Mouse (Mus musculus) hindbrain, embryonic 14.5 days (tissue): ENCODE measurements at regions not wholly inside any gene's neighbourhood (a gene's known extent, or its start where the extent isn't known, plus 50 kb on each side); places are given as distances from the start of the nearest gene placed in this dataset.

ENCODE experiments used
- ATAC-seq: fragments of 200-750 bp; cut with Nextera tagmentation; 2 replicates; pipeline ENCODE4 v1.8.0; 2017; ENCODE audit warnings: moderate number of reproducible peaks, mild to moderate bottlenecking, moderate TSS enrichment, moderate library complexity; ENCODE audit not compliant: low FRiP score
- DNase-seq: peaks from one replicate; pipeline ENCODE4 v3.0.0-alpha.2; 2015; ENCODE audit warnings: low spot score
- H3K27ac ChIP-seq: fragments of 300-500 bp; sonication (generic); 2 replicates; pipeline ENCODE4 v1.5.1; 2014; ENCODE audit warnings: mild to moderate bottlenecking, moderate library complexity
- H3K27me3 ChIP-seq: fragments of 300-500 bp; sonication (generic); 2 replicates; pipeline ENCODE4 v1.6.1; 2014; ENCODE audit warnings: mild to moderate bottlenecking, low read length, mixed read lengths; ENCODE audit not compliant: control insufficient read depth, insufficient read depth
- H3K36me3 ChIP-seq: fragments of 300-500 bp; sonication (generic); replicated peaks from 2 replicates; pipeline ENCODE4 v1.6.1; 2014; ENCODE audit not compliant: control insufficient read depth, insufficient read depth
- H3K4me1 ChIP-seq: fragments of 300-500 bp; sonication (generic); replicated peaks from 2 replicates; pipeline ENCODE4 v1.6.1; 2014; ENCODE audit warnings: antibody characterized with exemption, low read length, mixed read lengths; ENCODE audit not compliant: control insufficient read depth, insufficient read depth
- H3K4me2 ChIP-seq: fragments of 300-500 bp; sonication (generic); replicated peaks from 2 replicates; pipeline ENCODE4 v1.6.1; 2014; ENCODE audit warnings: mild to moderate bottlenecking, moderate library complexity
- H3K4me3 ChIP-seq: fragments of 300-500 bp; sonication (generic); replicated peaks from 2 replicates; pipeline ENCODE4 v1.5.1; 2014; ENCODE audit warnings: mild to moderate bottlenecking, low read length
- H3K9ac ChIP-seq: fragments of 300-500 bp; sonication (generic); 2 replicates; pipeline ENCODE4 v1.6.1; 2014
- H3K9me3 ChIP-seq: fragments of 300-500 bp; sonication (generic); 2 replicates; pipeline ENCODE4 v1.6.1; 2016; ENCODE audit warnings: low read length; ENCODE audit not compliant: control insufficient read depth
- WGBS: fragments of 180-500 bp; shearing (Covaris S2); extraction: QIAGEN DNeasy Blood & Tissue Kit; methylation state at CpG from one replicate; pipeline ENCODE4 v1.1.7; 2014; 5-methylcytosine and 5-hydroxymethylcytosine counted together

GRCm38 (mm10) chr12:106157827-106158226, 147.8 kb downstream of the Vrk1 start:
- no peak overlapping the region for H3K9ac ChIP-seq
- no peaks in the 10 kb centered on the region for H3K36me3 ChIP-seq
- no peaks in the 10 kb centered on the region for H3K9me3 ChIP-seq
- H3K4me2 ChIP-seq: no peak overlapping the region
- H3K4me1 ChIP-seq: no peaks in the 10 kb centered on the region
- DNase-seq (no peak), ATAC-seq (no peak)
- WGBS: 79% methylated on average over 4 of the region's 4 CpGs
- no peak overlapping the region for H3K27ac ChIP-seq
- H3K27me3 ChIP-seq: no peaks in the 10 kb centered on the region
- no peak overlapping the region for H3K4me3 ChIP-seq

- H3K36me3 ChIP-seq: no peaks in the 10 kb centered on the region
- no peak for ATAC-seq
- H3K27me3 ChIP-seq: no peaks in the 10 kb centered on the region
- no peaks in the 10 kb centered on the region for H3K9me3 ChIP-seq
- no peak overlapping the region for H3K4me2 ChIP-seq
- DNase-seq: no peak
- no peak overlapping the region for H3K4me3 ChIP-seq
- H3K4me1 ChIP-seq: no peaks in the 10 kb centered on the region
- WGBS: 94% methylated on average over 14 of the region's 14 CpGs
- H3K9ac ChIP-seq: no peak overlapping the region
- no peak overlapping the region for H3K27ac ChIP-seq
Measured at GRCm38 (mm10) chr12:106158620-106159019, 148.6 kb downstream of the Vrk1 start.

GRCm38 (mm10) chr12:106171301-106171700, 161.3 kb downstream of the Vrk1 start:
- no peak for DNase-seq
- WGBS: 68% methylated on average over 5 of the region's 5 CpGs
- Histone ChIP-seq H3K36me3 (no peaks in the 10 kb centered on the region), H3K9ac (no peak overlapping the region), H3K4me3 (no peak overlapping the region), H3K27ac (no peak overlapping the region), H3K27me3 (no peaks in the 10 kb centered on the region), H3K9me3 (no peaks in the 10 kb centered on the region), H3K4me1 (peaks cover 24% of the 10 kb centered on the region), H3K4me2 (no peak overlapping the region)
- ATAC-seq: no peak

- H3K9ac ChIP-seq: no peak overlapping the region
- no peaks in the 10 kb centered on the region for H3K27me3 ChIP-seq
- no peaks in the 10 kb centered on the region for H3K36me3 ChIP-seq
- DNase-seq: no peak
- no peak for ATAC-seq
- no peak overlapping the region for H3K27ac ChIP-seq
- 14% methylated on average over 8 of the region's 8 CpGs for whole genome bisulfite sequencing
- no peaks in the 10 kb centered on the region for H3K9me3 ChIP-seq
- H3K4me2 ChIP-seq: peak overlapping the region; percentile 87
- H3K4me1 ChIP-seq: peaks cover 24% of the 10 kb centered on the region
- H3K4me3 ChIP-seq: no peak overlapping the region
Measured at GRCm38 (mm10) chr12:106173211-106173610, 163.2 kb downstream of the Vrk1 start.

- no peaks in the 10 kb centered on the region for H3K27me3 ChIP-seq
- peak overlapping the region; percentile 88 for H3K27ac ChIP-seq
- DNase-seq (peak; percentile 47), ATAC-seq (peak; percentile 26; the same call in 1 of the 2 replicates)
- H3K36me3 ChIP-seq: no peaks in the 10 kb centered on the region
- H3K9ac ChIP-seq: peak overlapping the region; percentile 64
- no peaks in the 10 kb centered on the region for H3K9me3 ChIP-seq
- H3K4me3 ChIP-seq: peak overlapping the region; percentile 37
- H3K4me2 ChIP-seq: peak overlapping the region; percentile 87
- WGBS: under 1% methylated on average over 39 of the region's 39 CpGs
- peaks cover 24% of the 10 kb centered on the region for H3K4me1 ChIP-seq
Measured at GRCm38 (mm10) chr12:106174070-106174980, 164.3 kb downstream of the Vrk1 start.

GRCm38 (mm10) chr12:106174981-106175700, 165.1 kb downstream of the Vrk1 start:
- Histone ChIP-seq H3K4me1 (peaks cover 24% of the 10 kb centered on the region), H3K9ac (peak overlapping the region; percentile 64), H3K27ac (peak overlapping the region; percentile 88), H3K9me3 (no peaks in the 10 kb centered on the region), H3K36me3 (no peaks in the 10 kb centered on the region), H3K4me3 (peak overlapping the region; percentile 37), H3K27me3 (no peaks in the 10 kb centered on the region), H3K4me2 (peak overlapping the region; percentile 87)
- 0 out of 2 replicates have a peak, but pooled peaks have one; percentile 45 for ATAC-seq
- 1% methylated on average over 27 of the region's 27 CpGs for WGBS
- peak; percentile 70 for DNase-seq

- no peak overlapping the region for H3K9ac ChIP-seq
- no peaks in the 10 kb centered on the region for H3K36me3 ChIP-seq
- H3K27ac ChIP-seq: no peak overlapping the region
- H3K4me3 ChIP-seq: no peak overlapping the region
- no peaks in the 10 kb centered on the region for H3K27me3 ChIP-seq
- ATAC-seq (no peak), DNase-seq (no peak)
- 60% methylated on average over 4 of the region's 4 CpGs for WGBS
- H3K4me1 ChIP-seq: peaks cover 24% of the 10 kb centered on the region
- H3K9me3 ChIP-seq: no peaks in the 10 kb centered on the region
- no peak overlapping the region for H3K4me2 ChIP-seq
Measured at GRCm38 (mm10) chr12:106177302-106177701, 167.3 kb downstream of the Vrk1 start.

- Histone ChIP-seq H3K4me2 (no peak overlapping the region), H3K4me1 (peaks cover 24% of the 10 kb centered on the region), H3K36me3 (no peaks in the 10 kb centered on the region), H3K27me3 (no peaks in the 10 kb centered on the region), H3K9me3 (no peaks in the 10 kb centered on the region), H3K9ac (no peak overlapping the region), H3K4me3 (no peak overlapping the region), H3K27ac (no peak overlapping the region)
- DNase-seq: no peak
- no peak for ATAC-seq
- WGBS: 34% methylated on average over 3 of the region's 3 CpGs
Measured at GRCm38 (mm10) chr12:106177861-106178260, 167.8 kb downstream of the Vrk1 start.

- Histone ChIP-seq H3K4me1 (peaks cover 20% of the 10 kb centered on the region), H3K27ac (no peak overlapping the region), H3K9ac (no peak overlapping the region), H3K9me3 (no peaks in the 10 kb centered on the region), H3K4me3 (no peak overlapping the region), H3K27me3 (no peaks in the 10 kb centered on the region), H3K4me2 (no peak overlapping the region), H3K36me3 (no peaks in the 10 kb centered on the region)
- WGBS: 43% methylated on average over 11 of the region's 11 CpGs
- ATAC-seq (no peak), DNase-seq (no peak)
Measured at GRCm38 (mm10) chr12:106178688-106179205, 168.7 kb downstream of the Vrk1 start.
